Mouse (Mus musculus) effector memory CD4-positive, alpha-beta T cell, adult 5 months (primary cell): ENCODE data around the gene Olfr1160. TPM values are rescaled to one million over a fixed set of nuclear protein-coding genes. Genes with fewer than 3 reads are reported as not detected.

ENCODE experiments used
- polyA plus RNA-seq: library from polyadenylated mRNA; unstranded; fragments of 100-300 nt; shearing (Covaris generic); gene quantifications from one replicate; pipeline ENCODE4 v1.2.1, GENCODE M21; 2017

The Olfr1160 gene
- polyA plus RNA-seq: 0.06 TPM

DNA sequence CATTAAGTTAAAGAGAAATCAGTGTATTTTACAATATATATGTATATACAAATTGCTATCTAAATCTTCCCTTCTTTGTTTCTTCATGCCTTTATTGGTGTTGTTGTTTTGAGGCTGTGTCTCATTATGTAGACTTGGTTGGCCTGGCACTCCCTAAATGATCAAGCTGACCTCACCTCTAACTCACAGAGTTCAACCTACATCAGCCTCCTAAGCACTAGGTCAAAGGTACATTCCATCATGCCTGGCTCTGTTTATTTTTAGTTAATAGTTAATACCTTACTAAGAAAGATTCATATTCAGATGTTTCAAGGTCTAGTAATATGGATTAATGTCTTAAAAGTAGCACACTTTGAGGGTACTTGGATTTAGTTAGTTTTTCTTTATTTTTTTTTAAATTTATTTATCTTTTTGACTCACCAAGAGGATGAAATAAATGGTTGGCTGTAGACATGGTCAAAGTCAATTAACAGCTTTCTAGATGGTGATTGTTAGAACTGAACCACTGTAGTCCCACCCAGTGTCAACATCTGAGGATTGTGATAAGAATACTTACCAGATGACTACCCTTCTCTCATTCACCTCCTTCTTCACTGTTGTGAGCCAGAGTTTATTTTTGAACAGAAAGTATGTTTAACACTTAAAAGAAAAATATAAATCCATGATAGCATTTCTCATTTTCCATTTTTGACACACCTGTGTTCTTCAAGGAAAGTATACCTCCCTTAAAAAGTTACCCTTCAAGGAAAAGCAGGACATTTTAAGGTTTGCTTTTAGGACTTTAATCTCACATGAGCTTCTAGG, at the start of gene Olfr1160:
Gene Olfr1160, minus strand, starts transcription at position 754 of the 804 bp plus-strand sequence.

DNA sequence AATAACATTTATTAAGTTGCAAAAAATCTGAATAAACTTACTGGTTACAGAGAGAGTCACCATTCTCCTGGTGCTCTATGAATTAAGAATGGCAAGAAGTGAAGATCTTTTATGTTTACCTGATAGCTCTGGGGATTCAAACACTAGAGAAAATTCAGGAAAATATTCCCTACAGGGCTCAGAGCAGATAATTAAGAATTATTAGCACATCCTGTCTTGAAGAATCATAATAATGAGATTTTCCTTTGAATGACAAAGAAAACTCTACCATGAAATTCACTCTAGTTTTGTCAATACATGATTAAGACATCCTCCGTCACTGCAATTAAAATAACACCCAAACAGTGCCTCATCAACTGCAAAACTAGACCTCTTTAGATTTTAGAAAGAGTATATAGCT, 43.0 kb upstream of the Olfr1160 start, which contains the start of gene Olfr1162:
Gene Olfr1162, minus strand, starts transcription at position 101 of the 400 bp plus-strand sequence.

DNA sequence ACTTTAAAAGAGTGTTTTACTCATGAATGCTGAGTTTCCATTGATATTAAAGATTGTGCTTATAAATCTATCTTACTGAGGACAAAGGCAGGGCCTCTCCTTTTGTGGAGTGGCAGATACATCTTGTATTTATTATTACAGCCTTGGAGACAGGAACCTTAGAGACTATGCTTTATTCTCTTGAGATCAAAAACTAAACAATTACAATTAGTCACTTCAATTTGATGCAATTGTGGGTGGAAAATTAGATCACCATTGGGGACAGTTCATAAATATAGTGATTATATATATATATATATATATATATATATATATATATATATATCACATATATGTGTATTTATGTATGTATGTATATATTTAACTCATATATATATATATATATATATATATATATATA, 29.5 kb upstream of the Olfr1160 start, which contains the start of gene Olfr73:
Gene Olfr73, minus strand, starts transcription at position 101 of the 400 bp plus-strand sequence.

DNA sequence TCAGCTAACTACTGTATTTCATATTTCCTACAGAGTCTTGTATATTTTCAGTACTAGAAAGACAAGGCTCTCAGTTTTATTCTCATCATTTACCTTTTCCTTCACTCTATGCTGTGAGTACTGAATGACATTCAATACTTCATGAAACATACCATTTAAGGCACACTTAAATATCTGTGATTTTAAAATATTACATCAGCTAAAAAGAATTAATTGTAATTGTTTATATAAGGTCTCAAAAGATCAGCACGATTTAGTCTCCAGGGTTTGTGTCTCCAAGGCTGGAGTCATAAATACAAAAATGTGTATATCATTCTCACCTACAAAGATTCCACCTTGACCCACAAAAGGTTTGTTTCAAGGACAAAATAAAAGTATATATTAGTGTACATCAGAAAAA, 14.4 kb upstream of the Olfr1160 start, which contains the start of gene Olfr1161:
Gene Olfr1161, plus strand, starts transcription at position 301 of the 400 bp plus-strand sequence.

DNA sequence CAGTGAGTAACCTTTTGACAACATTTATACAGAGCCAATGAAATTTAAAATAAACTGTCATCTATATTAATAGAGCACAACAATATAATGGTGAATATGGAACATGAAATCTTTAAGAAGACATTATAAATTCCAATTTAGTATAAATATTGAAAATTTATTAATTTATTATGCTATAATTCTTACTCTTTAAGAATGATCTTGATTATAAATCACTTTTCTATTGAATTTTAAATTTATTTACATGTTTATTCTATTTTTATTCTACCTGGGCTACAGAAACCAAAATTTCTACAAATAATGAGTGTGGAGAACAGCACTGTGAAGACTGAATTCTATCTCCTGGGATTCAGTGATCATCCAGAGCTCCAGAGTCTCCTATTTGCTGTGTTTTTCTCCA, 18.3 kb downstream of the Olfr1160 start, which contains the start of gene Olfr1158:
Gene Olfr1158, plus strand, starts transcription at position 301 of the 400 bp plus-strand sequence.

DNA sequence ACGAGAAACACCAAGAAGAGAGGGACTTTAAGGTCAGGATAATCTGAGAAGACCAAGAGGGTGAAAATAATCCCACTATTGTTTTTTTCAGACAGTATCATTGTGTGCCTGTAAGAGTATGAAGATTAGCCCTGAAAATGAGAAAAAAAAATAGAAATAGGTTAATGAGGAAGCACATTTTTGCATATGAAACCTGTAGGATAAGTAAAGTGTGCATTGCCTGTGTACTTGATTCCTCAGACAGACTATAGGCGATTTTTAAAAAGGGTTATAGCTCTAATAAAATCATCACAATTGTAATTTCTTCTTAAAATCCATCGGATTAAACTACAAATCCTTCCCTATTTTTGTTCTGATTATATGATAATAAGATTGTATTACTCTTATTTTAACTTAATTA, 33.5 kb downstream of the Olfr1160 start, which contains the start of gene Olfr74:
Gene Olfr74, minus strand, starts transcription at position 101 of the 400 bp plus-strand sequence.

DNA sequence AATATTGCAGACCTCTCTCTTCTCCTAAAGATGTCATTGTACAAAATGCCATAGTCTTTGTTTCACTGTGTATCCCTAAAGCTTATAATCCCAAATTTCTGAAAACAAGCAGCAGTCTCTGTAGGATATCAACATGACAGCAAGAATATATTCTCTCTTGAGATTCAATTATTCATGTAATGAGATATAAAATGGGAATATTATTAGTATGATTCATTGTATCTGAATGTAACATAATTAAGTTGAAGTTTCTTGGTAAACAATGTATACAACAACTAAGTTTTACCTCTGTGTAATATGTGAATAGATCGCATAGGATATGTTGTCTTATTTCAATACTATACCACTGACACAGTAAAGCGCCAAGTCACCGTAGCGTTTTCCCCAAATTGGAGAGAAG, 39.9 kb downstream of the Olfr1160 start, which contains the start of gene Olfr1157:
Gene Olfr1157, minus strand, starts transcription at position 101 of the 400 bp plus-strand sequence.

DNA sequence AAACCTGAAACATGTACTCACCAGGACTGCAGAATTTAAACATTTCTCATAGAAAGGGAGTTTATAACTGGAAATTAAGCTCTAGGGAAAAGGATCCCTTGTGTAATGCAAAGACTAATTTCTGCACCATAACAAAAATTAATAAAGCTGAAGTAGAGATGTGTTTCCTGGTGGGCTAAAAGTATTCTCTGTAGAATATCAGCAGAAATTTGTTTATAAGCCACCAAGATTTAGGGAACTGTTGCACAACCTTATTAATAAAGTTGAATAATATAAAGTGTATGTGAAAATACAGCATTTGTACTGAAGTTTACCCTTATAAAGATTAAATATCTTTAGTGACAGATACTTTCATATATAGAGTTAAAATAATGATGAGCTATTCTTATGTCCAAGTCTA, 55.1 kb downstream of the Olfr1160 start, which contains the start of gene Olfr1156:
Gene Olfr1156, minus strand, starts transcription at position 101 of the 400 bp plus-strand sequence.

Other genes with a start within 250 kb of the Olfr1160 start
- not detected for gene Olfr152, start 228.8 kb downstream of the Olfr1160 start, polyA plus RNA-seq
- not detected for gene Olfr1143, start 207.7 kb downstream of the Olfr1160 start, polyA plus RNA-seq
- gene Olfr1145, start 198.4 kb downstream of the Olfr1160 start, polyA plus RNA-seq: not detected
- not detected for gene Olfr1148, start 177.7 kb downstream of the Olfr1160 start, polyA plus RNA-seq
- gene Olfr1150-ps1, start 164.3 kb downstream of the Olfr1160 start, polyA plus RNA-seq: not detected
- not detected for gene Olfr1151, start 152.4 kb downstream of the Olfr1160 start, polyA plus RNA-seq
- gene Olfr1152, start 141.8 kb downstream of the Olfr1160 start, polyA plus RNA-seq: 0.07 TPM
- gene Olfr1153, start 113.3 kb downstream of the Olfr1160 start, polyA plus RNA-seq: not detected
- gene Olfr1154, start 103.1 kb downstream of the Olfr1160 start, polyA plus RNA-seq: not detected
- not detected for gene Olfr1155, start 63.1 kb downstream of the Olfr1160 start, polyA plus RNA-seq
- gene Olfr1156, start 55.2 kb downstream of the Olfr1160 start, polyA plus RNA-seq: 0.30 TPM
- gene Olfr1157, start 40.0 kb downstream of the Olfr1160 start, polyA plus RNA-seq: not detected
- gene Olfr74, start 33.6 kb downstream of the Olfr1160 start, polyA plus RNA-seq: not detected
- not detected for gene Olfr1158, start 18.2 kb downstream of the Olfr1160 start, polyA plus RNA-seq
- not detected for gene Olfr1161, start 14.5 kb upstream of the Olfr1160 start, polyA plus RNA-seq
- gene Olfr73, start 29.4 kb upstream of the Olfr1160 start, polyA plus RNA-seq: not detected
- gene Olfr1162, start 42.9 kb upstream of the Olfr1160 start, polyA plus RNA-seq: not detected
- not detected for gene Olfr1163, start 63.6 kb upstream of the Olfr1160 start, polyA plus RNA-seq
- gene Olfr1164, start 85.7 kb upstream of the Olfr1160 start, polyA plus RNA-seq: not detected
- gene Olfr1166, start 120.0 kb upstream of the Olfr1160 start, polyA plus RNA-seq: not detected
- not detected for gene Olfr1167, start 146.9 kb upstream of the Olfr1160 start, polyA plus RNA-seq
- gene Olfr1168, start 173.6 kb upstream of the Olfr1160 start, polyA plus RNA-seq: not detected
- not detected for gene Olfr1170, start 220.1 kb upstream of the Olfr1160 start, polyA plus RNA-seq